Mouse (Mus musculus) megakaryocyte-erythroid progenitor cell, adult 5 weeks (primary cell): ENCODE results near the gene Mtcl1. TPM values are rescaled to one million over a fixed set of nuclear protein-coding genes. Genes with fewer than 3 reads are reported as not detected.

Experiments used
- polyA plus RNA-seq: library from polyadenylated mRNA; stranded (reverse); fragments of >175 nt; gene quantifications from 2 replicates; pipeline ENCODE4 v1.2.3, GENCODE M21; 2012

Mtcl1 gene
- 0.09 and 0.13 TPM in 2 replicates for polyA plus RNA-seq

GRCm38 (mm10) chr17:66449460-66450341 lies at the start of gene Mtcl1:
Mtcl1 (minus strand) TSS chr17:66449750.

Other genes with a start within 250 kb of the Mtcl1 start
- gene Rab12, start 70.0 kb upstream of the Mtcl1 start, polyA plus RNA-seq = 9.8 and 13.7 TPM in 2 replicates
- not detected in 2 replicates for gene Themis3, start 144.9 kb upstream of the Mtcl1 start, polyA plus RNA-seq